Mouse (Mus musculus) heart, postnatal 14 days (tissue): Measurements from ENCODE around the gene Ddx1. TPM values are rescaled to one million over a fixed set of nuclear protein-coding genes. Genes with fewer than 3 reads are reported as not detected.

Experiments used
- DNase-seq, 2 experiments: peaks; one replicate each; pipeline ENCODE4 v3.0.0; 2021 to 2022
- intact Hi-C: fragments of 180-260 bp; cut with DNase I; formaldehyde crosslinking; loops from one replicate; pipeline ENCODE4 v1.15.1; 2025
- total RNA-seq, 2 experiments: library from RNA; stranded (reverse); gene quantifications; 2 replicates each; pipeline ENCODE4 v1.2.3; 2021

Ddx1 gene
- total RNA-seq, 2 experiments from 2014 or later: 65.1 to 74.1 TPM

DNA sequence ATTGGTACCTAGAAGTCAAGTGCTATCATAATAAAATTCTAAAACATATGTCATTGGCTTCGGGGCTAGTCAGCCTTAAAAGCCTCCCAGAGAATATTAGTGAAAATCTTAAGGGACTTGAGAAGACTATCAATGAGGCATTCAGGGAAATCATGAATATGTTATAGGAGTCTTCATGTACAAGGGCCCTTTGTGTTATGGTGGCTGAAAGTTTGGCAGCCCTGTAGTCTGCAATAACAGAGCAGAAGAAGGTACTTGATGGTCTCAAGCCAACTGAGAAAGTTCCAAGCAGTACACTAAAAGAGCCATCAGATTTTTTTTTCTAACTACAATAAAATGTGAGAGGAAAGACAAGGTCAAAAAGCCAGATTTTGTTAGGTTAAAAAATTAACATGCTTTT lies 80.9 kb downstream of the Ddx1 start:
- intact Hi-C loops: no loop called here

DNA sequence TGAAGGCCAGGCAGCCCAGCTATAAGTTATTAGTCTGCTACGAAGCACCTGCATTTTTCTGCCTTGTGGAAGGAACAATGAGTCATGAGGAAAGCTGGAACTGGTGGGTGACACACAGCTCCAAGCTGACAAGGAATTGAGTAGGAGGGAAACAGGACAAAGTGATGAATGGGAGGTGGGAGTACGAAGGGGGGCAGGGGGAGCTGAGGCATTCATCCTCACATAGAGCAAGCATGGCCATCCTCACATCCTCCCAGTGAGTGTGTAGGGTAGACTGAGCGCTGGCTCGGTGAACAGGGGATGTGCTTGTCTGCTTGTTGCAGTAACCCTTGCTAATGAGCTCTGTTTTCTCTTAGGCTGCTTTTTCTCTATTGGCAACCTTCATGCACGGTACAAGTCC lies 81.9 kb downstream of the Ddx1 start:
- intact Hi-C loops: no loop called here
- no peak for DNase-seq

More for the DNA sequence above, 80.9 kb downstream of the Ddx1 start:
- no peak for DNase-seq

Other genes starting within 250 kb of the Ddx1 start
- 10 to 100 TPM; 23.0 to 23.4 TPM for gene Nbas, start 19.9 kb upstream of the Ddx1 start, total RNA-seq